Mouse (Mus musculus): ENCODE measurements at regions not wholly inside any gene's neighbourhood (a gene's known extent, or its start where the extent isn't known, plus 50 kb on each side); places are given as distances from the start of the nearest gene placed in this dataset.

GRCm38 (mm10) chr19:56169133-56169997, 117.6 kb upstream of the Habp2 start:
- H3K27me3 ChIP-seq (replicated peaks; ENCODE audit: control insufficient read depth, insufficient read depth, low read length): no peaks in the 10 kb centered on the region
- H3K36me3 ChIP-seq (ENCODE audit: control insufficient read depth, insufficient read depth, low read length): no peaks in the 10 kb centered on the region
- H3K27ac ChIP-seq (ENCODE audit: low read depth, low read length): no peak overlapping the region
- H3K4me1 ChIP-seq (replicated peaks; ENCODE audit: control insufficient read depth, insufficient read depth, low read length): peaks cover 8% of the 10 kb centered on the region; the same call in 1 of the 2 replicates
- 72% methylated on average over 5 of the region's 5 CpGs for WGBS
- H3K4me2 ChIP-seq: no peak overlapping the region
- no peak for DNase-seq (ENCODE audit: low spot score)
- H3K4me3 ChIP-seq (ENCODE audit: low read depth, low read length): no peak overlapping the region
- no peak for ATAC-seq (replicated peaks; ENCODE audit: low FRiP score)
- no peak overlapping the region for H3K9ac ChIP-seq (ENCODE audit: low read depth, low read length)
- H3K9me3 ChIP-seq (ENCODE audit: control insufficient read depth, low read length): no peaks in the 10 kb centered on the region

DNA sequence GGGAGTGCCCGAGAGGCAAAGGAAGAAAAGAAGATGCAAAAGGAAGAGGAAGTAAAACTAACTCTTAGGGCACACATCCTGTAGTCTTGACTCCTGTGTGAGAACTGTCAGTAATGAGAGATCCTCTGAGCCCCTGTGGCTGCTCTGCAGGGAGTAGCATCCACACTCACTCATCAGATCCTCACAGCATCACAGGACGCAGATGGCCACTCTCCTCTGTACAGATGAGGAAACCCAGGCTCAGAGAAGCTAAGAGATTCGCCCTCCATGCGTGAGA, 117.0 kb upstream of the Habp2 start:
- Histone ChIP-seq H3K27me3 (replicated peaks; ENCODE audit: control insufficient read depth, insufficient read depth, low read length) (no peaks in the 10 kb centered on the region), H3K36me3 (ENCODE audit: control insufficient read depth, insufficient read depth, low read length) (no peaks in the 10 kb centered on the region), H3K4me2 (no peak overlapping the region), H3K27ac (ENCODE audit: low read depth, low read length) (no peak overlapping the region), H3K4me1 (replicated peaks; ENCODE audit: control insufficient read depth, insufficient read depth, low read length) (peaks cover 8% of the 10 kb centered on the region; the same call in 1 of the 2 replicates), H3K9ac (ENCODE audit: low read depth, low read length) (no peak overlapping the region), H3K4me3 (ENCODE audit: low read depth, low read length) (no peak overlapping the region), H3K9me3 (ENCODE audit: control insufficient read depth, low read length) (no peaks in the 10 kb centered on the region)
- DNase-seq (ENCODE audit: low spot score) (no peak), ATAC-seq (replicated peaks; ENCODE audit: low FRiP score) (no peak)
- WGBS: 67% methylated on average over 4 of the region's 4 CpGs

DNA sequence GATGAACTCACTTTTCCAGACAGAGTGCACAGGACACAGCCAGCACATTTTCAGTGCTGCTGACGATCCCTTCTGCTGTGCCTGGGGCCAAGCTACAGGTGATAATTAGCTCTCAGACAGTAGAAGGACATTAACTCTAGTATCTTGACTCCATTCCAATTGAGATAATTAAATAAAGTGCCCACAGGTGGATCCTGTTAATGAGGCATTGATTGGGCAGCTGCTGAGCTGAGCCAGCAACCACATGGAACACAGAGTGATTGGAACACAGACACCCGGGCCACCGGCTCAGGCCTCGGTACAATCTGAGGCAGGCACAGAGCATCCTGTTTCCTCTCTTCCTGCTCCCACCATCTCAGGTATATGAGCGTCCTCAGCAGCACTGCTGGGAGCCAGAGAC, 114.5 kb upstream of the Habp2 start:
- peaks cover 8% of the 10 kb centered on the region; the same call in 1 of the 2 replicates for H3K4me1 ChIP-seq (replicated peaks; ENCODE audit: control insufficient read depth, insufficient read depth, low read length)
- H3K36me3 ChIP-seq (ENCODE audit: control insufficient read depth, insufficient read depth, low read length): no peaks in the 10 kb centered on the region
- H3K9ac ChIP-seq (ENCODE audit: low read depth, low read length): no peak overlapping the region
- H3K27me3 ChIP-seq (replicated peaks; ENCODE audit: control insufficient read depth, insufficient read depth, low read length): peaks cover 3% of the 10 kb centered on the region; the same call in 1 of the 2 replicates
- H3K4me3 ChIP-seq (ENCODE audit: low read depth, low read length): no peak overlapping the region
- ATAC-seq (replicated peaks; ENCODE audit: low FRiP score) (no peak), DNase-seq (ENCODE audit: low spot score) (no peak)
- H3K27ac ChIP-seq (ENCODE audit: low read depth, low read length): no peak overlapping the region
- WGBS: 42% methylated on average over 5 of the region's 5 CpGs
- H3K9me3 ChIP-seq (ENCODE audit: control insufficient read depth, low read length): no peaks in the 10 kb centered on the region
- H3K4me2 ChIP-seq: no peak overlapping the region

GRCm38 (mm10) chr19:56176059-56176458, 110.9 kb upstream of the Habp2 start:
- Histone ChIP-seq H3K9me3 (ENCODE audit: control insufficient read depth, low read length) (no peaks in the 10 kb centered on the region), H3K4me1 (replicated peaks; ENCODE audit: control insufficient read depth, insufficient read depth, low read length) (peaks cover 8% of the 10 kb centered on the region; the same call in 1 of the 2 replicates), H3K4me2 (no peak overlapping the region), H3K4me3 (ENCODE audit: low read depth, low read length) (no peak overlapping the region), H3K9ac (ENCODE audit: low read depth, low read length) (no peak overlapping the region), H3K27ac (ENCODE audit: low read depth, low read length) (no peak overlapping the region), H3K27me3 (replicated peaks; ENCODE audit: control insufficient read depth, insufficient read depth, low read length) (peaks cover 3% of the 10 kb centered on the region; the same call in 1 of the 2 replicates), H3K36me3 (ENCODE audit: control insufficient read depth, insufficient read depth, low read length) (no peaks in the 10 kb centered on the region)
- DNase-seq (ENCODE audit: low spot score) (no peak), ATAC-seq (replicated peaks; ENCODE audit: low FRiP score) (no peak)
- 83% methylated on average over 8 of the region's 8 CpGs for WGBS

DNA sequence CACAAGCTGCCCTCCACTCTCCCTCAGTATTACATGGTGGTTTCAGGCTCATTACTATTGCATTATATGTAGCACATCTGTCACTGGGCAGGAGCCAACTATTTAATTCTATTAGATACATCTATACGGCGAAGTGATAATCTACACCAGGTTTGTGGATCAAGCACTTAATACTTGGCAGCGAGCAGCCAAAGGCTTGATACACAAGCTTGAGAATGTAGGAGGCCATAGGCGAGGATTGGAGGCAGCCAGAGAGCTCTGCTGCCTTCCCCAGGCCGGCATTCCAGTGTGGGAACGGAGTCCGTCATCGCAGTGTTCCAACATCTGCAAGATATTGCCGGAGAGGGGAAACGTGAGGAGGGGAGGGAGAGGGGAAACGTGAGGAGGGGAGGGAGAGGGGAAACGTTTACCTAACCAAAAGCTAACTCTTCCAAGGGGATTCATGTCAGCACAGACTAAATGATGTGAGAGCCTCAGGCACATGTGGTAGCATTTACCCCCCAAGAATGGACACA, 109.6 kb upstream of the Habp2 start:
- DNase-seq (ENCODE audit: low spot score): no peak

DNA sequence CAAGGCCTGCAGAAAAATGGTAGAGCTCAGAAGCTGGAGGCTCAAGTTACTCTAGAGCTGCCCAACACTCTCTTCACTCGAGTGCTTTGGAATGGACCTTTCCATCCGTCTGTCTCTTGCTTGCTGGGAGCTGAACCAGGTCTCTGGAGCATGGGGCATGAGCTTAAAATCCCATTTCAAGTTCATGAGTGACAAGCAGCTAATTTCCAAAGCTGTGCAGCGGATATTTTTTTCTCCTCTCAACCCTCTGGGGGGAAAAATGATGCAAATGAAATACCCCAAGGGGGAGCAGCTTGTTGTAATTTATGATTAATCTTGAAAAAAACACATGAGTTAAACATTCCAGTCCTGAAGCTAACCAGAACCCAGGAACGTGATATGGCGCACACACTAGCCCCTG, 101.2 kb upstream of the Habp2 start:
- ATAC-seq (replicated peaks; ENCODE audit: low FRiP score): no peak
- no peaks in the 10 kb centered on the region for H3K36me3 ChIP-seq (ENCODE audit: control insufficient read depth, insufficient read depth, low read length)
- H3K9me3 ChIP-seq (ENCODE audit: control insufficient read depth, low read length): no peaks in the 10 kb centered on the region
- H3K4me1 ChIP-seq (replicated peaks; ENCODE audit: control insufficient read depth, insufficient read depth, low read length): peaks cover 3% of the 10 kb centered on the region; the same call in 1 of the 2 replicates
- H3K27me3 ChIP-seq (replicated peaks; ENCODE audit: control insufficient read depth, insufficient read depth, low read length): no peaks in the 10 kb centered on the region
- WGBS: 80% methylated on average over 5 of the region's 5 CpGs
- H3K27ac ChIP-seq (ENCODE audit: low read depth, low read length): no peak overlapping the region
- no peak for DNase-seq (ENCODE audit: low spot score)
- no peak overlapping the region for H3K9ac ChIP-seq (ENCODE audit: low read depth, low read length)
- no peak overlapping the region for H3K4me3 ChIP-seq (ENCODE audit: low read depth, low read length)
- H3K4me2 ChIP-seq: no peak overlapping the region

More for the DNA sequence above, 109.6 kb upstream of the Habp2 start:
- H3K4me3 ChIP-seq (ENCODE audit: low read depth, low read length): no peak overlapping the region
- H3K9ac ChIP-seq (ENCODE audit: low read depth, low read length): no peak overlapping the region
- no peak for ATAC-seq (replicated peaks; ENCODE audit: low FRiP score)
- no peak overlapping the region for H3K4me2 ChIP-seq
- WGBS: 56% methylated on average over 12 of the region's 12 CpGs
- peaks cover 3% of the 10 kb centered on the region; the same call in 1 of the 2 replicates for H3K27me3 ChIP-seq (replicated peaks; ENCODE audit: control insufficient read depth, insufficient read depth, low read length)
- no peak overlapping the region for H3K27ac ChIP-seq (ENCODE audit: low read depth, low read length)
- H3K36me3 ChIP-seq (ENCODE audit: control insufficient read depth, insufficient read depth, low read length): no peaks in the 10 kb centered on the region
- peaks cover 8% of the 10 kb centered on the region; the same call in 1 of the 2 replicates for H3K4me1 ChIP-seq (replicated peaks; ENCODE audit: control insufficient read depth, insufficient read depth, low read length)
- H3K9me3 ChIP-seq (ENCODE audit: control insufficient read depth, low read length): no peaks in the 10 kb centered on the region

GRCm38 (mm10) chr19:56189185-56189584, 97.8 kb upstream of the Habp2 start:
- H3K4me1 ChIP-seq (replicated peaks; ENCODE audit: control insufficient read depth, insufficient read depth, low read length): peaks cover 3% of the 10 kb centered on the region; the same call in 1 of the 2 replicates
- no peak overlapping the region for H3K4me3 ChIP-seq (ENCODE audit: low read depth, low read length)
- DNase-seq (ENCODE audit: low spot score) (no peak), ATAC-seq (replicated peaks; ENCODE audit: low FRiP score) (peak; percentile 93)
- H3K4me2 ChIP-seq: no peak overlapping the region
- no peaks in the 10 kb centered on the region for H3K27me3 ChIP-seq (replicated peaks; ENCODE audit: control insufficient read depth, insufficient read depth, low read length)
- WGBS: 75% methylated on average over 1 of the region's 1 CpGs
- H3K9me3 ChIP-seq (ENCODE audit: control insufficient read depth, low read length): no peaks in the 10 kb centered on the region
- no peak overlapping the region for H3K9ac ChIP-seq (ENCODE audit: low read depth, low read length)
- no peak overlapping the region for H3K27ac ChIP-seq (ENCODE audit: low read depth, low read length)
- no peaks in the 10 kb centered on the region for H3K36me3 ChIP-seq (ENCODE audit: control insufficient read depth, insufficient read depth, low read length)

- Histone ChIP-seq H3K4me2 (no peak overlapping the region), H3K4me1 (replicated peaks; ENCODE audit: control insufficient read depth, insufficient read depth, low read length) (peaks cover 3% of the 10 kb centered on the region; the same call in 1 of the 2 replicates), H3K27ac (ENCODE audit: low read depth, low read length) (no peak overlapping the region), H3K9ac (ENCODE audit: low read depth, low read length) (no peak overlapping the region), H3K36me3 (ENCODE audit: control insufficient read depth, insufficient read depth, low read length) (no peaks in the 10 kb centered on the region), H3K4me3 (ENCODE audit: low read depth, low read length) (no peak overlapping the region), H3K9me3 (ENCODE audit: control insufficient read depth, low read length) (no peaks in the 10 kb centered on the region), H3K27me3 (replicated peaks; ENCODE audit: control insufficient read depth, insufficient read depth, low read length) (no peaks in the 10 kb centered on the region)
- ATAC-seq (replicated peaks; ENCODE audit: low FRiP score) (no peak), DNase-seq (ENCODE audit: low spot score) (no peak)
- WGBS: 69% methylated on average over 3 of the region's 3 CpGs
Measured at GRCm38 (mm10) chr19:56190222-56190621, 96.7 kb upstream of the Habp2 start.

All from liver, embryonic 11.5 days (tissue).